Mouse (Mus musculus): ENCODE data around the gene Cabin1. TPM values are rescaled to one million over a fixed set of nuclear protein-coding genes. Genes with fewer than 3 reads are reported as not detected.

The Cabin1 gene
- 32.5 and 39.0 TPM in 2 replicates for polyA plus RNA-seq (2016; fragmentation: Nextera tagmentation; extraction: Ambion mirVana)

- Histone ChIP-seq H3K36me3 (replicated peaks) (peaks cover 35% of the 10 kb centered on the region), H3K9me3 (no peaks in the 10 kb centered on the region), H3K4me1 (peaks cover 21% of the 10 kb centered on the region), H3K27me3 (replicated peaks; ENCODE audit: low read depth, poor library complexity, severe bottlenecking) (no peaks in the 10 kb centered on the region), H3K4me3 (peak within 1 kb of the TSS; percentile 84), H3K27ac (replicated peaks) (peak within 1 kb of the TSS; percentile 84)
- WGBS, result under 1% methylated on average over 61 of the region's 61 CpGs
- DNase-seq (ENCODE audit: low spot score), result peak; percentile 98
Measured at GRCm38 (mm10) chr10:75763682-75764518, at the start of gene Cabin1. Gene Cabin1, minus strand, starts transcription at chr10:75764341.

GRCm38 (mm10) chr10:75804217-75804616 lies 40.1 kb upstream of the Cabin1 start:
- peaks cover 12% of the 10 kb centered on the region; the same call in 1 of the 2 replicates for H3K27me3 ChIP-seq (replicated peaks; ENCODE audit: low read depth, poor library complexity, severe bottlenecking)
- no peaks in the 10 kb centered on the region for H3K36me3 ChIP-seq (replicated peaks)
- no peaks in the 10 kb centered on the region for H3K9me3 ChIP-seq
- H3K27ac ChIP-seq (replicated peaks), result no peak overlapping the region
- no peak for DNase-seq (ENCODE audit: low spot score)
- H3K4me1 ChIP-seq, result no peaks in the 10 kb centered on the region
- 64% methylated on average over 2 of the region's 2 CpGs for WGBS
- no peak overlapping the region for H3K4me3 ChIP-seq

- Histone ChIP-seq H3K27ac (replicated peaks) (0 out of 2 replicates have a peak within 1 kb of the TSS, but pooled peaks have one; percentile 14), H3K9me3 (no peaks in the 10 kb centered on the region), H3K4me1 (peaks cover 31% of the 10 kb centered on the region), H3K4me3 (peak within 1 kb of the TSS; percentile 58), H3K36me3 (replicated peaks) (no peaks in the 10 kb centered on the region), H3K27me3 (replicated peaks; ENCODE audit: low read depth, poor library complexity, severe bottlenecking) (peaks cover 45% of the 10 kb centered on the region)
- WGBS, result 3% methylated on average over 18 of the region's 18 CpGs
- peak; percentile 60 for DNase-seq (ENCODE audit: low spot score)
Measured at GRCm38 (mm10) chr10:75798176-75798696, 34.1 kb upstream of the Cabin1 start, which contains the start of gene Gstt1. Gene Gstt1, minus strand, starts transcription at chr10:75798584.

- Histone ChIP-seq H3K27ac (replicated peaks) (0 out of 2 replicates have a peak overlapping the region, but pooled peaks have one; percentile 14), H3K4me3 (peak overlapping the region; percentile 58), H3K36me3 (replicated peaks) (no peaks in the 10 kb centered on the region)
Measured at GRCm38 (mm10) chr10:75797619-75798175, 33.6 kb upstream of the Cabin1 start.

GRCm38 (mm10) chr10:75796731-75797516 lies 32.8 kb upstream of the Cabin1 start:
- Histone ChIP-seq H3K27ac (replicated peaks) (no peak overlapping the region), H3K4me3 (peak overlapping the region; percentile 58)
- 46% methylated on average over 11 of the region's 11 CpGs for WGBS

More at GRCm38 (mm10) chr10:75797619-75798175, 33.6 kb upstream of the Cabin1 start:
- WGBS, result 2% methylated on average over 12 of the region's 12 CpGs
- peaks cover 45% of the 10 kb centered on the region for H3K27me3 ChIP-seq (replicated peaks; ENCODE audit: low read depth, poor library complexity, severe bottlenecking)
- H3K9me3 ChIP-seq, result no peaks in the 10 kb centered on the region
- peaks cover 31% of the 10 kb centered on the region for H3K4me1 ChIP-seq
- peak; percentile 35 for DNase-seq (ENCODE audit: low spot score)

GRCm38 (mm10) chr10:75794880-75795279 lies 30.7 kb upstream of the Cabin1 start:
- Histone ChIP-seq H3K27me3 (replicated peaks; ENCODE audit: low read depth, poor library complexity, severe bottlenecking) (peaks cover 39% of the 10 kb centered on the region), H3K4me1 (peaks cover 38% of the 10 kb centered on the region), H3K9me3 (no peaks in the 10 kb centered on the region), H3K36me3 (replicated peaks) (no peaks in the 10 kb centered on the region), H3K27ac (replicated peaks) (peak overlapping the region; percentile 49; the same call in 1 of the 2 replicates), H3K4me3 (no peak overlapping the region)
- WGBS, result 29% methylated on average over 3 of the region's 3 CpGs
- peak; percentile 36 for DNase-seq (ENCODE audit: low spot score)

More at GRCm38 (mm10) chr10:75796731-75797516, 32.8 kb upstream of the Cabin1 start:
- H3K36me3 ChIP-seq (replicated peaks), result no peaks in the 10 kb centered on the region
- peaks cover 31% of the 10 kb centered on the region for H3K4me1 ChIP-seq
- DNase-seq (ENCODE audit: low spot score), result no peak
- peaks cover 45% of the 10 kb centered on the region for H3K27me3 ChIP-seq (replicated peaks; ENCODE audit: low read depth, poor library complexity, severe bottlenecking)
- no peaks in the 10 kb centered on the region for H3K9me3 ChIP-seq

GRCm38 (mm10) chr10:75790773-75791172 lies 26.6 kb upstream of the Cabin1 start:
- no peaks in the 10 kb centered on the region for H3K9me3 ChIP-seq
- 24% methylated on average over 7 of the region's 7 CpGs for WGBS

GRCm38 (mm10) chr10:75789841-75790240 lies 25.7 kb upstream of the Cabin1 start:
- WGBS, result 92% methylated on average over 5 of the region's 5 CpGs
- Histone ChIP-seq H3K36me3 (replicated peaks) (no peaks in the 10 kb centered on the region), H3K4me3 (no peak overlapping the region), H3K27me3 (replicated peaks; ENCODE audit: low read depth, poor library complexity, severe bottlenecking) (0 out of 2 replicates have a peak, but pooled peaks cover under 1% of the 10 kb centered on the region), H3K4me1 (peaks cover 13% of the 10 kb centered on the region), H3K27ac (replicated peaks) (no peak overlapping the region), H3K9me3 (no peaks in the 10 kb centered on the region)
- no peak for DNase-seq (ENCODE audit: low spot score)

More at GRCm38 (mm10) chr10:75790773-75791172, 26.6 kb upstream of the Cabin1 start:
- H3K4me3 ChIP-seq, result no peak overlapping the region
- peaks cover 19% of the 10 kb centered on the region for H3K4me1 ChIP-seq
- no peak overlapping the region for H3K27ac ChIP-seq (replicated peaks)
- H3K27me3 ChIP-seq (replicated peaks; ENCODE audit: low read depth, poor library complexity, severe bottlenecking), result 0 out of 2 replicates have a peak, but pooled peaks cover 1% of the 10 kb centered on the region
- no peaks in the 10 kb centered on the region for H3K36me3 ChIP-seq (replicated peaks)
- DNase-seq (ENCODE audit: low spot score), result no peak

- no peaks in the 10 kb centered on the region for H3K36me3 ChIP-seq (replicated peaks)
- 82% methylated on average over 6 of the region's 6 CpGs for WGBS
- DNase-seq (ENCODE audit: low spot score), result no peak
- H3K4me1 ChIP-seq, result peaks cover 7% of the 10 kb centered on the region
- H3K4me3 ChIP-seq, result no peak overlapping the region
- H3K9me3 ChIP-seq, result no peaks in the 10 kb centered on the region
- H3K27me3 ChIP-seq (replicated peaks; ENCODE audit: low read depth, poor library complexity, severe bottlenecking), result 0 out of 2 replicates have a peak, but pooled peaks cover 3% of the 10 kb centered on the region
- no peak overlapping the region for H3K27ac ChIP-seq (replicated peaks)
Measured at GRCm38 (mm10) chr10:75789081-75789735, 25.1 kb upstream of the Cabin1 start.

GRCm38 (mm10) chr10:75788277-75788676 lies 24.1 kb upstream of the Cabin1 start:
- H3K27ac ChIP-seq (replicated peaks), result no peak overlapping the region
- no peak for DNase-seq (ENCODE audit: low spot score)
- no peaks in the 10 kb centered on the region for H3K9me3 ChIP-seq
- peaks cover 7% of the 10 kb centered on the region for H3K4me1 ChIP-seq
- H3K36me3 ChIP-seq (replicated peaks), result no peaks in the 10 kb centered on the region
- H3K27me3 ChIP-seq (replicated peaks; ENCODE audit: low read depth, poor library complexity, severe bottlenecking), result 0 out of 2 replicates have a peak, but pooled peaks cover 8% of the 10 kb centered on the region
- 95% methylated on average over 8 of the region's 8 CpGs for WGBS
- H3K4me3 ChIP-seq, result no peak overlapping the region

GRCm38 (mm10) chr10:75785442-75785841 lies 21.3 kb upstream of the Cabin1 start:
- Histone ChIP-seq H3K27ac (replicated peaks) (no peak overlapping the region), H3K27me3 (replicated peaks; ENCODE audit: low read depth, poor library complexity, severe bottlenecking) (peaks cover 27% of the 10 kb centered on the region), H3K9me3 (no peaks in the 10 kb centered on the region), H3K4me1 (peaks cover 9% of the 10 kb centered on the region), H3K4me3 (no peak overlapping the region), H3K36me3 (replicated peaks) (no peaks in the 10 kb centered on the region)
- 82% methylated on average over 1 of the region's 1 CpGs for WGBS
- no peak for DNase-seq (ENCODE audit: low spot score)

Measured in embryonic facial prominence, embryonic 10.5 days (tissue).